8 mouse cellular contexts compared by ENCODE assay signal in genomic region chr17:78417381-78418281, GRCm38 (mm10). TPM values are rescaled to one million over a fixed set of nuclear protein-coding genes. Genes with fewer than 3 reads are reported as not detected.
A peak's percentile ranks its signal among the peaks of the same experiment; 100 is the strongest.
DNase-seq lines count a peak whose midpoint lies in the region; ATAC-seq lines count a peak whose summit lies in the region.

Gene Fez2 (minus strand): TSS chr17:78418152.

- peak; percentile 80 for DNase-seq in R1 (ENCODE audit: low read depth, low spot score)
- DNase-seq in cerebellum, postnatal 36 days, result peak; percentile 90 to 91
- peak; percentile 97 for DNase-seq in gastrocnemius, adult 18-20 months (ENCODE audit: low spot score)
- peak; percentile 88 to 91 for DNase-seq in left cerebral cortex, adult 18-20 months (ENCODE audit: low spot score in 2 of 2)
- peak; percentile 90 for DNase-seq in right cerebral cortex, adult 18-20 months
- peak; percentile 82 for DNase-seq in urinary bladder, postnatal 10 days (ENCODE audit: low spot score)

- no peaks in the 10 kb centered on the region for H3K9me3 ChIP-seq in hindbrain, embryonic 16.5 days (ENCODE audit: control insufficient read depth, low read length)

- no peaks in the 10 kb centered on the region for H3K36me3 ChIP-seq in hindbrain, embryonic 16.5 days (ENCODE audit: control insufficient read depth, insufficient read depth, low read length)
- H3K36me3 ChIP-seq in macrophage (ENCODE audit: inconsistent target), result 0 out of 2 replicates have a peak, but pooled peaks cover under 1% of the 10 kb centered on the region

- peak within 1 kb of the TSS; percentile 91 for H3K9ac ChIP-seq in hindbrain, embryonic 16.5 days (ENCODE audit: low read depth, low read length)

- H3K4me3 ChIP-seq in hindbrain, embryonic 16.5 days (ENCODE audit: low read length), result peak within 1 kb of the TSS; percentile 94
- peak within 1 kb of the TSS; percentile 77 for H3K4me3 ChIP-seq in macrophage (ENCODE audit: inconsistent target)

- peak; percentile 93 for ATAC-seq in hindbrain, embryonic 16.5 days

- peaks cover 49% of the 10 kb centered on the region for H3K79me2 ChIP-seq in macrophage (ENCODE audit: inconsistent target)

- H3K27ac ChIP-seq in hindbrain, embryonic 16.5 days (ENCODE audit: low read depth, low read length), result peak within 1 kb of the TSS; percentile 85
- peak within 1 kb of the TSS; percentile 83 for H3K27ac ChIP-seq in macrophage

- WGBS in hindbrain, embryonic 16.5 days, result under 1% methylated on average over 50 of the region's 67 CpGs
- WGBS in macrophage (ENCODE audit: missing documents), result under 1% methylated on average over 56 of the region's 67 CpGs

- H3K4me2 ChIP-seq in hindbrain, embryonic 16.5 days (ENCODE audit: low read length), result peak within 1 kb of the TSS; percentile 79

- peaks cover 2% of the 10 kb centered on the region; the same call in 1 of the 2 replicates for H3K4me1 ChIP-seq in hindbrain, embryonic 16.5 days (ENCODE audit: control insufficient read depth, insufficient read depth, low read depth, low read length)

- H3K27me3 ChIP-seq in hindbrain, embryonic 16.5 days (replicated peaks; ENCODE audit: control insufficient read depth, insufficient read depth, low read length), result no peaks in the 10 kb centered on the region

RNA-seq across cellular contexts. Expression of gene Fez2, which starts in this region (rescaled TPM):
- total RNA-seq in gastrocnemius, adult 18-20 months (2021), result 10 to 100 TPM; 61.0 to 76.7 TPM
- 63.4 and 64.9 TPM in 2 replicates for polyA plus RNA-seq in hindbrain, embryonic 16.5 days (2015; fragmentation: Nextera tagmentation; extraction: Ambion mirVana)
- 10 to 100 TPM; 37.0 to 37.5 TPM for total RNA-seq in left cerebral cortex, adult 18-20 months (2021)
- 10 to 100 TPM; 21.4 to 91.7 (median 51.8) TPM for total RNA-seq in macrophage (2018; cell fraction: chromatin; rRNA removed)
- total RNA-seq in macrophage (2018; cell fraction: cytosol; rRNA removed), result 100 to 1,000 TPM in 1 of 26 experiments, 10 to 100 TPM in 25; 39.3 to 100 (median 60.9) TPM
- total RNA-seq in macrophage (2018; cell fraction: nucleus; rRNA removed), result 100 to 1,000 TPM in 1 of 26 experiments, 10 to 100 TPM in 25; 28.8 to 109 (median 58.2) TPM
- 61.6 to 83.8 TPM (median 65.2 TPM) in 3 replicates for polyA plus RNA-seq in macrophage (2018)

Comparison
In these comparisons a context has a peak if more than half of its experiments do, and no peak if none do; other contexts are left out.
1. Peak in every context shown above with its lines: DNase-seq, ATAC-seq, H3K4me3 ChIP-seq and H3K27ac ChIP-seq.